Comparison of ENCODE assay signal across 31 mouse cellular contexts in the genomic region with DNA sequence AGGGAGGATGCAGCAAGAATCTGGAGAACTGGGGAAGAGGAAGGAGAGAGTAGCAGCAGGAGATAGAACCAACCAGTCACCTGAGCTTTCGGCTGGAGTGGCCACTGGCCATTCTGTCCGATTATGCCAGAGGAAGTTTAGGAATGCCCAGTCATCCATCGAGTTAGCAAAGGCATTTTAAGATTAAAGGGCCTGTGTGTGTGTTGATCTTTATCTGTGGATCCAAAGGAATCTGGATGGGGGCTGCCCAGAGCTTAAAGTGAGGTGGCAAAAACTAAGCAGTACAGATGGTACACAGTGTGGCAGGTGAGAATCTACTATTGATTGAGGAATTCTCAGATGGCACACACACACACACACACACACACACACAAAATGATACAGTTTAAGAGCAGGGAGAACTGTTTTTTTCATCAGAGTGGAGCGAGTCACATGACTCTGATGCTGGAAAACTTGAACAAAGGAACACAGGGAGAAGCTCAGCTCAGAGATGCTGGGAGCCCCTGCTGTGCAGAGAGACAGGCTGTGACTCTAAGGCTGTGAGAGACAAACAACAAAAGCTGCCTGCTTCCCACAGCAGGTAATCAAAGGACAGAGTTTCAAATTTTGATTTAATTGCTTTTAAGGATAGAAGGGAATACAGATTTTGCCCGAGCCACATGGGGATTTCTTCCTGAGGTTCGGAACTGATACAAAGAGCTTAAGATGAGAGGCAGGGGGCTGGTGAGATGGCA. TPM values are rescaled to one million over a fixed set of nuclear protein-coding genes. Genes with fewer than 3 reads are reported as not detected.
"Had no signal": no experiment of that assay in that cellular context is flagged by ENCODE, and none has a peak within 500 bp of the region (broad histone marks: within the 10 kb centered on the region; RNA-seq: fewer than 3 reads in every experiment).

No protein-coding gene starts in this region.

- H3K9ac ChIP-seq: heart, embryonic 12.5 days; heart, embryonic 13.5 days; heart, embryonic 15.5 days; hindbrain, embryonic 12.5 days; hindbrain, embryonic 13.5 days; hindbrain, embryonic 14.5 days; hindbrain, embryonic 15.5 days; intestine, embryonic 15.5 days; kidney, embryonic 15.5 days had no signal

- DNase-seq: heart, postnatal 14 days; heart, postnatal 36 days; heart, postnatal 4 days; kidney, adult 11 months; kidney, adult 18-20 months; kidney, adult 2 months; kidney, adult 8-10 months; kidney, adult 9 months; kidney, postnatal 10 days; kidney, postnatal 14 days; kidney, postnatal 25 days; kidney, postnatal 36 days; kidney, postnatal 4 days; layer of hippocampus, adult 9-11 months; layer of hippocampus, postnatal 36 days had no signal

- H3K4me3 ChIP-seq: heart, embryonic 12.5 days; heart, embryonic 13.5 days; heart, embryonic 15.5 days; hindbrain, embryonic 10.5 days; hindbrain, embryonic 12.5 days; hindbrain, embryonic 13.5 days; hindbrain, embryonic 15.5 days; intestine, embryonic 15.5 days; kidney, embryonic 15.5 days; layer of hippocampus, adult 2 months; left cerebral cortex, adult 2 months had no signal

- H3K36me3 ChIP-seq: heart, embryonic 12.5 days; heart, embryonic 13.5 days; heart, embryonic 15.5 days; hindbrain, embryonic 10.5 days; hindbrain, embryonic 12.5 days; hindbrain, embryonic 13.5 days; hindbrain, embryonic 15.5 days; intestine, embryonic 15.5 days; kidney, embryonic 15.5 days had no signal

- H3K27ac ChIP-seq: heart, embryonic 13.5 days; heart, embryonic 15.5 days; hindbrain, embryonic 10.5 days; hindbrain, embryonic 12.5 days; hindbrain, embryonic 13.5 days; hindbrain, embryonic 14.5 days; hindbrain, embryonic 15.5 days; hindbrain, postnatal 0 days; intestine, embryonic 15.5 days; kidney, embryonic 15.5 days; kidney, postnatal 0 days; layer of hippocampus, adult 2 months; left cerebral cortex, adult 2 months had no signal

- H3K27me3 ChIP-seq: heart, embryonic 12.5 days; heart, embryonic 13.5 days; heart, embryonic 15.5 days; hindbrain, embryonic 12.5 days; hindbrain, embryonic 13.5 days; hindbrain, embryonic 15.5 days; intestine, embryonic 15.5 days; kidney, embryonic 15.5 days had no signal

- H3K9me3 ChIP-seq: heart, embryonic 13.5 days; heart, embryonic 15.5 days; hindbrain, embryonic 12.5 days; hindbrain, embryonic 15.5 days; intestine, embryonic 15.5 days; kidney, embryonic 15.5 days had no signal

- H3K4me1 ChIP-seq: heart, embryonic 12.5 days; heart, embryonic 13.5 days; heart, embryonic 15.5 days; hindbrain, embryonic 10.5 days; hindbrain, embryonic 12.5 days; hindbrain, embryonic 13.5 days; hindbrain, embryonic 15.5 days; kidney, embryonic 15.5 days had no signal

RNA-seq across cellular contexts. Expression of gene Epcam, which starts 40.7 kb away (rescaled TPM):
- total RNA-seq: heart, postnatal 25 days; heart, postnatal 36 days; heart, postnatal 4 days; left cerebral cortex, adult 18-20 months had no signal
